Mouse (Mus musculus) T-helper 2 cell (primary cell): ENCODE measurements around the gene Habp2.

ENCODE experiments used
- in situ Hi-C: fragments of 300-600 bp; cut with MboI, MseI; formaldehyde crosslinking; loops from one replicate; pipeline ENCODE4 v1.15.1; 2025; ENCODE audit warnings: high pct_unique_total_duplicates

The Habp2 gene

DNA sequence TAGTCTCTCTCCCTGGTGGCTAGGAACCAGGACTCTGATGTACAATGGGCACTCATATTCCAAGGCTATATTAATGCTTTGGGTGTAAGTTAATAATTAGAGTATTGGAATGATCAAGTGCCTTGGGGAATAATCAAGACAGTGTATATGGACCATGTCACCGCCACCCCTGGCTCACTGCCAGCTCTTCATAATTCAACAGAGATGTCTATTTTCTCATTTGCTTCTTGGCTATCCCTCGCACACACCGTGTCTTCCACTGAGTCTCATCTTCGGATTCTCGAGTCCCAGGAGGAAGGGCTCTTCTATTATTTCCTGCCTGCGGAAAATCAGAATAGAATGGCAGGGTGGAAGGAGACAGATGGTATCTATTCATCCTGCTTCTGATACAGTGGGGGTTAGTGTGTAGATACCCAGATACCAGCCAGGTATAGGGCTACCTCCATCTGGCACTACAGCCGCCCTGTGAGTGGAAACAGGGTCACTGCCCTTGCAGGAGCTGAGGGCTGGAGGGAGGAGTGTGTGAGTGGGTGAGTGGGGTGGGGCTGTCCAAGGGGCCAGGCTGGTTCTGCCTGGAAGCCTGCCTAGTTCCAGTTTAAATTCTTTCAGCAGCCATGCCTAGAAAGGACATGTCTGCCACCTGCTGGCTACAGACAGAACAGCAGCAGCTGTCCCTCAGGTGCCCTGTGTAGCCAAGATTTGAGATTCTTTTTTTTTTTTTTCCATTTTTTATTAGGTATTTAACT is 7.9 kb downstream of the Habp2 start:
- in situ Hi-C loops, result no loop called here

DNA sequence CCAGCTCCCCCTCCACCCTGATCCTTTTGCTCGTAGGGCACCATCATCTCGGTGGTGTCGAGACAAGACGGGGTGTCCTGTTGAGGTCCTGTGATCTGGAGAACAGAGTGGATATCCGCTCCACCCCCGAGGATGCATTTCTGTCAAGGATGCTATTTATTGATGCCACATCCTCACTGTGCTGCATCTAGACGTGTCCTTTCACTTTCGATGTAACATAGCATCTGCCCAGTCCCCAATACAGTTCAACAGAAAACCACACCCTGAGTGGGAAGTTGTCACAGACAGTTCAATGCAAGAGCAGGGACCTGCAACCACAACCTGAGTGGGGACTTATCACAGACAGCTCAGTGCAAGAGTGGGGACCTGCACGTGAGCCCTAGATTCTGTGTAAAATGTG is 9.7 kb downstream of the Habp2 start:
- in situ Hi-C loops, result no loop called here

DNA sequence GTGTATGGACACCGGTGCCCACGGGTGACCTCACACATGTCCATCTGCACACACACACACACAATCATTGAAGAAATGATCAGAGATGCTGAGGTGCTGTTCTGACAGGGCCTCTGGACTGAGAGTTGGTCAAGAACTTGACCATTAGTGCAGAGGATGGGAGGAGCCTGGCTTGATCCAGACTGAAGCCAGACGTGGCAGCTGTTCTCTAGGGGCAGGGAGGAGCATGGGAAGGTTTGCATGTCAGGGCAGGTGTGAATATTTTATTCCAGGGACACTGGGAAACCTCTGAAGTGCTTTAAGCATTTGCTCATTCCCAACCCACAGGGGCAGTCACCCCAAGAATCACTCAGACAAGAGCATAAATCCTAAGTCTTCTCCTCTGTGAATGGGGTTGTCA is 10.3 kb downstream of the Habp2 start:
- in situ Hi-C loops, result no loop called here

DNA sequence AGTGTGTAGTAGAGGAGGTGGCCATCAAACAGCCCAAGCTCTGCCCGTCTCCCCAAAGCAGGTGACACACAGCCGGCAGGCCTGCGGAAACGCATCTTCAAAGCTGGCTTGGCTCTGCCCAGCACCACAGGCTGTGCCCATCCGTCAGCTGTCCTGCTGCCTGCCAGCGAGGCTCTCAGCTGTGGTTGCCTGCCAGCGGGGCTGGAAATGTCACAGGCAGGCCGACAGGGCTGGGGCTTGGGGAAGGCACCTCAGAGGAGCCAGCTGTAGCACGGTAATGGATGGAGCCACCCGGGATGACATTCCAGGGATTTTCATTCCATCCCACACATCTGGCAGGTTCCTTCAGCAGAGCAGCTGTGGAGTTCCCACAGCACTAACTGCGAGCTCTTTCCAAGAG is 13.9 kb downstream of the Habp2 start:
- in situ Hi-C loops, result no loop called here

DNA sequence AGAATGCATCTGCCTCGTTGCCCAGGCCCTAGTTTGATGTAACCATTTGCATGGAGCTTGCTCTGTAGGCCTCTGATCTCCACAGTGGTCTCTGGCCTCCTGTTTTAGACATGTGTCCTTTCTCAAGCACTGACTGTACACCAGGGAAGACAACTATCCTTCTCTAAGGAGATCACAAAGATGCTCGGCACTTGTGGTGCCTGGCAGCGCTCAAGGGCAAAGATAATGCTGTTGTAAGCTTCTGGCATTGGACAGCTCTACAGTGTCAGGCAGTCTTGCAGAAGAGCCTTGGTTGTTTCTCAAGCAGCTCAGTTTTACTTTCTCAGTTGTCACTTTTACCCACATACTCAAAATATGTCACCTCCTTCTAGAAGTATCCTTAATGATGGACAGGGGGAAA is 29.6 kb downstream of the Habp2 start:
- in situ Hi-C loops, result no loop called here

DNA sequence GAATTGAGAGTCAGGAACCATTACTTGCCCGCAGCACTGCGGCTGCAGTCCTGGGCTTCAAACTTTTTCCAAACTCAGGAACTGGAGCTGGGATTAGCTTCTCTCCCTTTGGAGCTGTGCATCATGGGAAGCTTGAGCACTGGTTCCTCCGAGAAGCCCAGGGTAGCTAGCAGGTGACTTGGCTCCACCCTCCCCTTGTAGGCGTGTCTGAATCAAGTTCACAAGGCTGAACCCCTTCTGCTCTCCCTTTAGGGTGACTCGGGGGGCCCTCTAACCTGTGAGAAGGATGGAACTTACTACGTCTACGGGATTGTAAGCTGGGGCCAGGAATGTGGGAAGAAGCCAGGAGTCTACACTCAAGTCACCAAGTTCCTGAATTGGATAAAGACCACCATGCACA is 32.3 kb downstream of the Habp2 start:
- in situ Hi-C loops, result no loop called here

DNA sequence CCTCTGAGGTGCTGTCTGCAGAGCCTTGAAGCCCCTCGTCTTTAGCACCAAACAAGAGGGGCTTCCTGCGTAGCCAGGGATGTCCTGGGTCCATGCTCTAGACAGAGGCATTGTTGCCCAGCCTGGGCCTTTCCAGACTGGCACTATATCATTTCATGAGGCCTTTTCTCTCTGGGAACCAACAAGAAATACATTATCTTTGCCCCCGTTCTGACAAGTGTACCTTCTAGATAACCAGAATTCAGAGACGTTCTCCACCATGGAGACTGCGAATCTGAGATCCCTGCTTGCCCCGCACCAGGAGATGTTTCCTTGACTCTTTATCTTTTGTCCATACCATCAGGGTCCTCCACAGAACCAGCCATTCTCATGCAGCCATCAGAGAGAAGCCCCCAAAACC is 32.7 kb downstream of the Habp2 start:
- in situ Hi-C loops, result no loop called here

DNA sequence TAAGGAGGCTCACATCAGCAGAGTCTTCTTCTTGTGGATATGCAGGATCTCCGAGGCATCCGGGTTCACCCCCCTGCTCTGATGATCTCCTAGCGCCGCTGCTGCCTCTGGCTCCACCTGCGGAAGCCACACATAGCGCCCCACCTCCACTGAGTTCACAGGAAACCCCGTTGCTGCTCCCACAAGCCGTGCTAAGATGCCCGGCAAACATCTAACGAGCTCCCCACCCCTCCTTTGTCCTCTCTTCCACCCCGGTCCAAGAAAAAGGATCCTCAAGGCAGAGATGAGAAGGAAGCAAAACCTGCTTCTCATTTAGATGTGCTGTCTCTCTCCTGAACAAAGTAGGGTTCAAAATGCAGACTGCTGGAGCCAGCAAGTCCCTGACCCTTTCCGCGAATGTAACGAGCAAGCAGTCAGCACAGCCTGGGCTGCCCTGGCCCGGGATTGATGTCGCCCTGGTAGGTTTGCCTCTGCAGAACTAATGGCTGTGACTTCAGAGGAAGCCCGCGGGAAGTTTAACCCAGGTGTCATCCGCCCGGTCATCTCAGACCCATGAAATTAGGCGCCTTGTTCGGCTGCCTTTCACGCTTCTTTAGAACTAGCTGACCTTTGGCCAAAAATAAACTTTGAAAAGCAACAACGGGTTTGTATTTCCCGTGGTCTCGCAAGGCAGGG is 33.4 kb downstream of the Habp2 start:
- in situ Hi-C loops, result no loop called here

DNA sequence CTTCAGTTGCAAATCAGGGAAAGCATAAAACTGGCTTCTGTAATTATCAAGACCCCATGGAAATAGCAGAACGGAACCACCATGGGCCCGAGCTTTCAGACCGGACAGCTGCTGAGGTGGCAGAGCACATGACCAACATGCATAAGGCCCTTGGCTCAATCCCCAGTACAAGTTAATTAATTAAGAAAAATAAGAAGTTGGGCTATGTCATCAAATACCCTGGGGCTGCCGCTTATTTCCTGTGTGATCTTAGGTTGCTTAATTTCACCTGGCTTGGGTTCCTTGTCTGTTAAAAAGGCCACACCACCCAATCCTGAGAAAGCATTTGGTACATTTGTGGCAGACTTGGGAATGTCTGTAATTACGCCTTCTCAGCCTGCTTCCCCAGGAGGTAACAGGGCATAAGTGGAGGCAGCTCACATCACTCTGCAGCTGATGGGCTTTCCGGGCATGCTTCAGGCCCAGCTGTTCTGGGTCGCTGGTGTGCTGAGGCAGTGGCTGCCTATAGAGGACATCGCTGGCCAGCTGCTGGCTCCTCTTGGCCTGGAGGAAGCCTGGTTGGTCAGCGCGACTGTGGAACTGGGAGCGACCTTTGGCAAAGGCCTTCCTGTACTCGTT is 34.5 kb downstream of the Habp2 start:
- in situ Hi-C loops, result no loop called here

DNA sequence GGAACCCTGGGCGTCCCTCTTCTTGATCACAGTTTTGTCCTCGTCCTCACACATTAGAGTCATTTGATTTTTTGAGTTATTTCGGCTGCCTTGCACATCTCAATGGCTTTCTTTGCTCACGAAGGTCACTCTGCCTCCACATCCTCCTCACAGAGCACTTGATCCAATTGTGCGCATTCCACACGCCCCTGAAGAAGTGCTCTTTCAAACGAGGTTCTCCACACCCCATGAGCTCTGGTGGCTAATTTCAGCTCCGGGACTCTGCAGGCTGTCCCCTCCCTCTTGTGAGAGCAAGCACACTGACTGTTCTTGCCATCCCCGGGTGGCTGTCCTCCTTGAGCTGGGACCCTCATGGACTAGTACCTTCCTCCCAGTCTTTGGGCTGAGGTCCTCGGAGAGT is 38.7 kb downstream of the Habp2 start:
- in situ Hi-C loops, result no loop called here

DNA sequence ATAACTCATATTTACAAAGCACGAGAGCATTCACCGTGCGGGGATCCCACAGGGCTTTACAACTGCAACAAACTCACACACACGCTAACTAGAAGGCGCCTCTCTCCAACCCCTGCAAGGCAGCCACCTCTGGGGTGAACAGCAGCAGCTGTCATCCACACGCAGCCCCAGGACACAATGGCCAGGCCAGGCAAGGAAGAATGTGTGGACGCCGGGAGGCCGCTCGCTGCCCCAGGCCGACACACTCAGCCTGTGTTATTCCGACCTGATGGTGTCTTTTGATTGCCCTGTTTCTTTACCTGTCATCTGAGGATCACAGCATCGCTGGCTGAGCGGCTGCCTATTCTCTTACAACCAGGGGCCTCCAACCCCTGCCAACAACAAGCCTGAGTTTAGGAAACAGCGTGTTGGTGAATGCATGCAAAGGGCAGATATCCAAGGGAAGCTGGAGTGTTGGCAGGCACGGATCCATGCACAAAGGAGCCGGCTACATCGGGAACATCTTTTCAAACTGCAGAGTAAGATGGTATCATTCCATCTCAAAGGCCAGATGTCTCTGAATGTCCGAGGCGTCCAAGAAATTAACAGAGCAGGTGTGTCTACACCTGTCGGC is 39.4 kb downstream of the Habp2 start:
- in situ Hi-C loops, result no loop called here

DNA sequence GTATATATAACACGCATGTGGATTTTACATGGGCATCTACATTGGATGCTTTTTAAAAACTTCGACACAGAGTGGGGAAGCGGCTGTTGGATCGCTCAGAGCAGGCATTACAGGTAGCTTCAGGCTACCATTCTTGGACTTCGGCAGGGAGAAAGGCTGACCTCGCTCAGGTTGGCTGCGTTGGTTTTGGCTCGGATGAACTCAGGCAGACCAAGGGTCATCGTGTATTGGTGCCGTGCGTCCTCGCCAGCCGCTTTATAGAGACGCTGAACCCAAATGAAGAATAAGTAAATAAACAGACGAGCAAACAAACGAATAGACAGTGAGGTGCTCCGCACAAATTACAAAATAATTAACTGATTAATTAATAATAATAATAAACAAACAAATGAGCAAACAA is 49.4 kb downstream of the Habp2 start:
- in situ Hi-C loops, result no loop called here

DNA sequence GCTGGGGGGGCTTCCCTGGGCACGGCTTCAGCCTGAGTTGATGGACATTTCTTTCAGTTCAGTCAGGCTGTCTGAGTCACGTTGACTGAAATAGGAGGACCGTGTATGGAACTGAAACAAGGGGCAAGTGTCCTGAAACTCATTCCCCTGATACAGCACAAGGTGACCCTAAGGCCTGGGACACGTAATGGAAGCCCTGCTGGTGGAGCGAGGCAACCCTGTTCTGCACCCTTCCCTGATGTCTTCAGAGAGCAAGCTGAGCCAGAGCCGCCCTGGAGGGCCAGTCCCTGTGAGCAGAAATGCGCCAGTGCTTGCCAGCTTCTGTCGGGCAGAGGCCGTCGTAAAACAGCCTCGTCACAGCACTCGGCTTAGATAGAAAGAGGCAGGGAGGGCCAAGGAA is 49.9 kb downstream of the Habp2 start:
- in situ Hi-C loops, result no loop called here

DNA sequence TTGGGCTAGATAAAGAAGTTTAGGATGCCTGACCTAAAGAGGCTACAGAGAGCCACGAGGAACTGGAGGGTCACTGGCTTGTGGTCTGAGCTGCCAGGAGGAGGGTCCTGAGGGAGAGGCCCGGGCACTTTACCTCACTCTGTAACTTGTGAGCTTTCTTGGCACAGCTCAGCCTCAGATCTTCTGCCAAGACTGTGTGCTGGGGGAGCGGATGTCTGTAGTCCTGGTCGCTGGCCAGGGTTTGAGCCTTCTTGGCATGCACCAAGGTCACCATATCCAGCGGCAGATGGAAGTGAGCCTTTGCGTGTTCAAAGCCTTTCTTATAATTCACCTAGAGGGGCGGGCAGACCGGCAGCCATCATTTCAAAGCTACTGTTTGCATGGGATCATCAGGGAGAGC is 55.1 kb downstream of the Habp2 start:
- in situ Hi-C loops, result no loop called here

DNA sequence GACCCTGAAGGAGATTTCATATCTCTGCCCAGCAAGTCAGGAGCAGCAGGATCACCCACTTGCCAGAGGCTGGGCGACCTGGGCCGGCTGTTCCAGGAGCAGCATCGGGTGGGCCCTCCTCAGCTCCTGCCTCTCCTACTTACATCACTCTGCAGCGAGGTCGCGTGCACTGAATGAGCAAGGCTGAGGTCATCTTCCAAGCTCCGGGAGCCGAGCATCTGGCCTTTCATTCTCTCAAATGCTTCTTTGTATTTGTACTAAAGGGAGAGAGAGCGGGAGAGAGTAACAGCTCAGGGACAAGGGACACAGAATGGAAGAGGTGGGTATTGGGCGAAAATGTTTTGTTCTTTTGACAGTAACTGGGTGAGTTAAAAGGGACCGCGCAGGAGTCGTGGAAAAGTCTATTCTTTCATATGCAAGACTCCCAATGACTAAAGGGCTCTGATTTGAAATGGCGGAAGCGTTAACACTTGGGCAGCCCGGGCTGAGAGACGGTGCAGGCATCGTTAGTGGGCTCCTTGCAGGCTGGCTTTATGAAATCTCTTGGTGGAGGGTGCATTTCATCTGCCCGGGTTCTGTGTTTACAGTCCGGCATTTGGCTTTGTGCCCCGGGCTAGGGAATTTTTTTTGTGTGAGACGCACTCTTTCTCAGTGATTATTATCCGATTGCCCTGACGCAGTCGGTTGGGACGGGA is 57.1 kb downstream of the Habp2 start:
- in situ Hi-C loops, result no loop called here

DNA sequence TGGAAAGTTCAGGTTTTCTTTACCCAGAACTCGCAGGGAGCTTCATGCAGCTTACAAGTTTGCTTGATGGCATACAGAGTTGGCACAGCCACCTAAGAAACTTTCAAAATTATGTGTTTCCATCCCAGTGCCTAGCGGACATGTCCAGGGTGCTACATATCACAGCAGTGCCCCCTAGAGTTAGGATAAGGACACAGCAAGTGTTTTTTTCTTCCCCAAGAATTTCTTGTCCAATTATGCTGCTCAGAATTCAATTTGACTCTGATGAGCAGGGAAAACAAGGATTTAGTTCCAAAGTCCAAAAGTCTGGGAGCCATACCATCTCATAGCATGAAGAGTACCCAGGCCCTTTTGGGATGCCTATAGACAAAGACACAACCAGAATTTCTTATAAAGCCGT is 59.1 kb downstream of the Habp2 start:
- in situ Hi-C loops, result no loop called here

DNA sequence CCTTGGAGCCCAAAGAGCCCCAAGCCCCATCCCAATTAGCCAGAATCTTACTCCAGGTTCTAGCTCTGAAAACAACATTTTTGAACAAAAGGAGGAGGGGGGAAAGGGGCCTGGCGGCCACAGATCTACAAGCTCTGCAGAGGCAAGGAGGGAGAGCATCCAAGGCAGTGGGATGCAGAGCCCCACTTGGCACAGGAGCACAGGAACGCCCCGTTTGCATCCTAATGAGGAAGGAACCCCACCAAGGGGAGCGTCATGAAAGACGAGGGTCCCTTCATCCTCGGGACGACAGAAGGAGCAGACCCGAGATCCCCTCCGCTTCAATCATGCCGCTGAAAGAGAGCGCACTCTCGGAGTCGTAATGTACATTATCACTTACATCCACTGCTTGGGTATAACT is 59.8 kb downstream of the Habp2 start:
- in situ Hi-C loops, result no loop called here

DNA sequence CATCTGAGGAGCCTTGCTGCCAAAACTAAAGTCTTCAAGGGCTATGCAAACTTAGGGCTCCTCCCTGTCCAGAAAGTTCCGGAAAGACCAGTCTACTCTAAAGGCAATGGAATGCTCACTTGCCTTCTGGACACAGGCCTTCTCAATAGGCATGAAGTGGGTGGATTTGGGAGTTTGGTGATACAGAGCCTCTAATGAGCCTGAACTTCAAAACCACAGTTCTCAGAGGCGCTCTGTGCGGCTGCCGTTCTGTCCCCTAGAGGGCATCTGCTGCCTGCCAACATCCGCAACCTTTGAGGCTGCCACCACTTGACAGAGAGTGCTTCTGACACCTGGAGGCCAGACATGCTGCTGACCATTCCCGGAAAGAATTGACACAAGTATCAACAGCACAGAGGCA is 62.4 kb downstream of the Habp2 start:
- in situ Hi-C loops, result no loop called here

DNA sequence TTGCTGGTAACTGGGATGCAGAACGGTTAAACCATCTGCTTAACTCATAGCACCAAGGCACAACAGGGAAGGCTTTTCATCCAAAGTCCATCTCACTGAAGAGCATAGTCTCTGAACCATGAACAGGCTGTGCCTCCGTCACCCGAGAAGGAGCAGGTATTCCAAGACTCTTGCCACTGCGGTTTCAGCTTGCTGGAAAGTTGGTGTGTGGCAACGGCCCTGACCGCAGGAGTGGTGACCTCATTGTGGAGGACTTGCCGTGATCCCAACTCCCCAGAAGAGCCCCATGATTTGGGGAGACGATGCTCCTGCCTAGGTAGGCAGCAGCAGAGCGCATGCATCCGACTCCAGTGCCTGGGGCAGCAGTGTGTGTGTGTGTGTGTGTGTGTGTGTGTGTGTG is 66.8 kb downstream of the Habp2 start:
- in situ Hi-C loops, result no loop called here

DNA sequence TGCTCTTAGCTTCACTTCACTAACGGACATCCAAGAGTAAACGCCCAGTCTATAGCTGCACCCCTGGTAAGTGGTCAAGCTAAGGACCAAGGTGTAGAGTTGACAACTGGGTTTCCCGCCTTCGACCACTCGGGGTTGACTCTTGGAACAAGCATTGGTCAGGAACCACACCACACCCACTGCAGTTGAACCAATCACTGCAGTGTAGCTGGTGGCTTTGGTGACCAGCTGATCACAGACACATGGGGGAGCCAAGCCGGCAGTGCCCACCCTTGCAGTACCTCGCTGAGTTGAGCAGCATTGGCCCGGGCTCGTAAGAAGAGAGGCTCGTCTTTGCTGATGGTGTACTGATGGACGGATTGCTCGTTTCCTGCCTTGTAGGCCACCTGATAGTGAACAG is 68.3 kb downstream of the Habp2 start:
- in situ Hi-C loops, result no loop called here

DNA sequence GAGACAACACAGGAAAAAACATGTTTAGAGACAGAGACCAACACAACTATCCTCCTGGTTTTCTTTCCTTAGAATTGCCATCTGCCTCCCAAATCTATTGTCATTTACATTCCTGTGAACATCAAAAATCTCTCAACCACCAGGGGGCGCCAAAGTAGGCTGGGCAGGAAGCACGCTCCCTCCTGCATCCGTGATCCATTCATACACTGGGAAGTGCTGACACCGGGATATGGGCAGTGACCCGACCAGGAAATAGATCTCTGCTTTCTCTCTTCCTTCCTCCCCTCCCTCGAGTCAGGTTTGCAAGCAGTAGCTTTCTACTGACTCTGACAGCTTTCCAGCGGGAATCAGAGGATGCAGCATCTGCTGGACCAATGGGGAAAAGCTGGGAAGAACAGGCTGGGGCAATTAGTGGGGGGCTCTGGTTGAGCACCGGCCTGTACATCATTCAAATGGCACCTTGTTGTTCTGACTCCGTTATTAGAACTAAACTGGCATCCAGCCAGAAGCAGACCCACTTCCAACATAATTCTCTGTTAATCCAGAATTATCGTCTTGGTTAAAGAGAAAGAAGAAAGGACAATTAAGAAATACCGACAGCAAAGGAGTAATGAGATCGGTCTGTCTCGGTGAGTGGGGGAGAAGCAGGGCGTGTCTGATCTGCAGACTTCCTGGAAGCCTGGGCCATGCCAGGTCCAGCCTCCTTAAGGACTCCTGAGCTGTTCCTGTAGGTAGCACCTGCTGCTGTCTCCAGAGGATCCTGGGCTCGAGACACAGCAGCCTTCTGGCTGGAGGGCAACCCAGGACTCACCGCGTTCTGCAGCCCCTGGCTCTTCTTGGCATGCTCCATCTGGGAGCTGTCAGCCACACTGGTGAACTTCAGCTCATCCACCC is 69.8 kb downstream of the Habp2 start:
- in situ Hi-C loops, result no loop called here
